Mouse (Mus musculus): ENCODE results near the gene Igf2bp3. TPM values are rescaled to one million over a fixed set of nuclear protein-coding genes. Genes with fewer than 3 reads are reported as not detected.

Igf2bp3 gene
- polyA plus RNA-seq, 1 experiment from 2014 or later, result 2.4 TPM

- no peak for ATAC-seq
- ChIA-PET POLR2A (no interaction called here), CTCF (interaction anchor here (0.9 to 1.6 kb wide), 3 partner anchors 9 to 80 kb away, joined by 3 to 8 read pairs (median 4); no protein-coding TSS in a partner anchor)
- in situ Hi-C loops (cut with MboI; ENCODE audit: low pct_unique_long_range_greater_than_20kb), result no loop called here
- TF ChIP-seq CTCF (IDR thresholded peaks at IDR 0.05), result no peak
- no peak for DNase-seq (ENCODE audit: low read depth, low spot score)
- no peaks in the 10 kb centered on the region for H3K27me3 ChIP-seq
Measured at GRCm38 (mm10) chr6:49048395-49048794, 166.4 kb downstream of the Igf2bp3 start.

- no peak for TF ChIP-seq CTCF (IDR thresholded peaks at IDR 0.05)
- no peaks in the 10 kb centered on the region for H3K27me3 ChIP-seq
- CTCF ChIA-PET, result no interaction called here
- POLR2A ChIA-PET, result no interaction called here
- DNase-seq (ENCODE audit: low read depth, low spot score) (no peak), ATAC-seq (no peak)
- in situ Hi-C loops (cut with MboI; ENCODE audit: low pct_unique_long_range_greater_than_20kb), result no loop called here
Measured at GRCm38 (mm10) chr6:49047848-49048247, 166.9 kb downstream of the Igf2bp3 start.

- in situ Hi-C loops (cut with MboI; ENCODE audit: low pct_unique_long_range_greater_than_20kb), result no loop called here
- no peaks in the 10 kb centered on the region for H3K27me3 ChIP-seq
- TF ChIP-seq CTCF (IDR thresholded peaks at IDR 0.05), result no peak
- ChIA-PET POLR2A (no interaction called here), CTCF (interaction anchor here (0.9 kb wide), 1 partner anchor 10 kb away, joined by 3 read pairs; no protein-coding TSS in a partner anchor)
- DNase-seq (ENCODE audit: low read depth, low spot score), result no peak
- no peak for ATAC-seq
Measured at GRCm38 (mm10) chr6:49046976-49047375, 167.8 kb downstream of the Igf2bp3 start.

- CTCF ChIA-PET, result interaction anchor here (0.9 kb wide), 1 partner anchor 10 kb away, joined by 3 read pairs; no protein-coding TSS in a partner anchor
- POLR2A ChIA-PET, result no interaction called here
- TF ChIP-seq CTCF (IDR thresholded peaks at IDR 0.05), result no peak
- in situ Hi-C loops (cut with MboI; ENCODE audit: low pct_unique_long_range_greater_than_20kb), result no loop called here
- H3K27me3 ChIP-seq, result no peaks in the 10 kb centered on the region
- ATAC-seq (no peak), DNase-seq (ENCODE audit: low read depth, low spot score) (no peak)
Measured at GRCm38 (mm10) chr6:49046502-49046901, 168.3 kb downstream of the Igf2bp3 start.

GRCm38 (mm10) chr6:49039470-49040180 lies 175.1 kb downstream of the Igf2bp3 start:
- no peaks in the 10 kb centered on the region for H3K27me3 ChIP-seq
- POLR2A ChIA-PET, result no interaction called here
- in situ Hi-C loops (cut with MboI; ENCODE audit: low pct_unique_long_range_greater_than_20kb), result no loop called here
- DNase-seq (ENCODE audit: low read depth, low spot score) (no peak), ATAC-seq (no peak)
- CTCF ChIA-PET, result interaction anchor here (1.0 to 2.7 kb wide), 3 partner anchors 10 to 18 kb away, joined by 3 to 12 read pairs (median 4); no protein-coding TSS in a partner anchor
- TF ChIP-seq CTCF (IDR thresholded peaks at IDR 0.05), result peak; percentile 71

GRCm38 (mm10) chr6:49037268-49037662 lies 177.5 kb downstream of the Igf2bp3 start:
- POLR2A ChIA-PET, result no interaction called here
- ATAC-seq, result no peak
- TF ChIP-seq CTCF (IDR thresholded peaks at IDR 0.05), result no peak
- CTCF ChIA-PET, result no interaction called here
- in situ Hi-C loops (cut with MboI; ENCODE audit: low pct_unique_long_range_greater_than_20kb), result no loop called here
- no peak for DNase-seq (ENCODE audit: low read depth, low spot score)
- H3K27me3 ChIP-seq, result no peaks in the 10 kb centered on the region

- POLR2A ChIA-PET, result no interaction called here
- ATAC-seq (no peak), DNase-seq (ENCODE audit: low read depth, low spot score) (peak; percentile 60)
- in situ Hi-C loops (cut with MboI; ENCODE audit: low pct_unique_long_range_greater_than_20kb), result no loop called here
- no peak for TF ChIP-seq CTCF (IDR thresholded peaks at IDR 0.05)
- no peaks in the 10 kb centered on the region for H3K27me3 ChIP-seq
- CTCF ChIA-PET, result interaction anchor here (1.2 to 1.3 kb wide), 3 partner anchors 11 to 21 kb away, joined by 3 to 4 read pairs (median 3); no protein-coding TSS in a partner anchor
Measured at GRCm38 (mm10) chr6:49036275-49037267, 178.2 kb downstream of the Igf2bp3 start, which contains the start of gene Gpnmb. TSS of gene Gpnmb (plus strand) at chr6:49036546.

Other genes with a start within 250 kb of the Igf2bp3 start
- not detected for gene Doxl2, start 240.0 kb downstream of the Igf2bp3 start, polyA plus RNA-seq (2021)
- not detected for gene Svs1, start 228.1 kb downstream of the Igf2bp3 start, polyA plus RNA-seq (2021)
- 114 TPM for gene Gpnmb, start 178.4 kb downstream of the Igf2bp3 start, polyA plus RNA-seq (2021)
- 48.0 TPM for gene Malsu1, start 141.2 kb downstream of the Igf2bp3 start, polyA plus RNA-seq (2021)
- gene Tra2a, start 49.1 kb upstream of the Igf2bp3 start, polyA plus RNA-seq (2021), result 104 TPM
- gene Ccdc126, start 104.3 kb upstream of the Igf2bp3 start, polyA plus RNA-seq (2021), result 19.1 TPM
- gene Fam221a, start 152.8 kb upstream of the Igf2bp3 start, polyA plus RNA-seq (2021), result 2.3 TPM
- not detected for gene Stk31, start 180.6 kb upstream of the Igf2bp3 start, polyA plus RNA-seq (2021)